Mouse (Mus musculus) adrenal gland, postnatal 10 days (tissue): ENCODE data around the gene Ckap2l. TPM values are rescaled to one million over a fixed set of nuclear protein-coding genes. Genes with fewer than 3 reads are reported as not detected.

Source experiments
- DNase-seq: peaks from one replicate; pipeline ENCODE4 v3.0.0; 2021; ENCODE audit warnings: mixed read lengths
- total RNA-seq, 2 experiments: library from RNA; stranded (reverse); gene quantifications; 2 replicates each; pipeline ENCODE4 v1.2.3; 2021

Ckap2l gene
- total RNA-seq, 2 experiments from 2014 or later: 9.9 to 11.7 TPM

GRCm38 (mm10) chr2:129265316-129265715 is 31.7 kb downstream of the Ckap2l start:
- no peak for DNase-seq

- no peak for DNase-seq
Observed at GRCm38 (mm10) chr2:129263073-129263472, 33.9 kb downstream of the Ckap2l start.

- no peak for DNase-seq
Observed at GRCm38 (mm10) chr2:129261151-129261794, 35.7 kb downstream of the Ckap2l start.

DNA sequence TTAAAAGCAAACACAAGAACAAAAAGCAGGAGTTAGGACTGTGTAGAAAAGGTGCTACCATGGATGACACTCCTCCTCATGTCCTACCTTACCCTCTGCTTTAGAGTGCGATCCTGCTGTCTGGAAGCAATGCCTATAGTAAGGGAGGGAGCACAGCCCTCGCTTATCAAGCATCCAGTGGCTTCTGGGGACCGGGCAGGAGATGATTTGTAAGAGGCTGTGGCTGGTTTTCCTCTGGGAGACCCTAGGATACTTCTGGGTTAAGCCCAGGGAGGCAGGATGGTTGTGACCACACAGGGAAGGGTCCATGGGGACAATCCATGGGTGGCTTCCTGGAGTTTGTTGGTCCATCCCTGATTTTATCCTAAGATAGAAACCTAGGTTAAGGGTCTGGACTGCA is 36.4 kb downstream of the Ckap2l start:
- no peak for DNase-seq

DNA sequence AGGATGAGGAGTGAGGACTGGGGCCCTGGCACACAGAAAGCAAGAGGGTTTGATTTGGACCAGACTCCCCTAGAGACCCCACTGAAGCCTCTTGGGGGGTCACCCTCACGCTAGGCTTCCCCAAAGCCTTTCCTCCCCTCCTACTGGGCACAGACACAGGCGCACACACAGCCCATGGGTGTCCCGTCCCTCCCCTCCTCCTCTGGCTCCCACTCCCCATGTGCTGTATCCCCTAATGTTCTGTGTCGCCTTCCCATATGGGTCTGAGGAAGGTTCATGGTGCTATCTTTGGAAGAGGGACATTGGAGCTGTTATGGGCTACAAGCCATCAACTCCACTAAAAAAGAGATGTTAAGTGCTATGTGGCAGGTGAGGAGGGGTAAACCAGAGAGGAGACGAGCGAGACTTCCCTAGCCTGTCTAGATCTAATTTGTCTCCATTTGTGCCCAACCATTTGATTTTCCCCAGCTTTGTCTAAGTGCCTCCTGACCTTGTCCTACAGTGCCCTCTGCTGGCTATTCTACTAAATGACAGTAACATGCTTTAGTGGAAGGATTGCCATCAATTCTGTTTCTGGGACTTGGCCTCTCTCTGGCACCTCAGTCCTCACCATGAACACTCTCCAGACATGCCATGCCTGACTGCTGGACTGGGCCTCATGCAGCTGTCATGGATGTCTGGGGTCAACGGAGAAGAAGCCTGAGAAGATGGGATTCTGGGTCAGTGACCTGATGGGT is 38.4 kb downstream of the Ckap2l start:
- DNase-seq: peak; percentile 77

DNA sequence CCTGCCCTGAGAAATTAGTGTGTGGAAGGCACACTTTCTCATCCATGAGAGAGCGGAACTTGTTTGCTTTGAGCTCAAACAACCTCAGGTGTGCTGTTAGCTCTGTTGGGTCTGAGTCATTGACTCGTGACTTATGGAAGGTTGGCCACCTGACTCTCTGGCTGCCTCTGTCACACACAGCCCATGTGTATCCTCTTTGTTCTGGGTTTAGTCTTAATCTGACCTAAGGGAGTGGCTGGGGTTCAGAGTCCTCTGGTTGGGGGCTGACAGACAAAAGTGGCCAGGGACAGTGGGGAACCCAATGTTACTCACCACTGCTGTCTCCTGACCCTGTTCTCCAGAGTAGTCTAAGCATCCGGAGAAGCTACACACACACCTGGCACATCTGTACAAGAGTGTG is 39.0 kb downstream of the Ckap2l start:
- DNase-seq: no peak

GRCm38 (mm10) chr2:129256006-129256405 is 41.0 kb downstream of the Ckap2l start:
- no peak for DNase-seq

DNA sequence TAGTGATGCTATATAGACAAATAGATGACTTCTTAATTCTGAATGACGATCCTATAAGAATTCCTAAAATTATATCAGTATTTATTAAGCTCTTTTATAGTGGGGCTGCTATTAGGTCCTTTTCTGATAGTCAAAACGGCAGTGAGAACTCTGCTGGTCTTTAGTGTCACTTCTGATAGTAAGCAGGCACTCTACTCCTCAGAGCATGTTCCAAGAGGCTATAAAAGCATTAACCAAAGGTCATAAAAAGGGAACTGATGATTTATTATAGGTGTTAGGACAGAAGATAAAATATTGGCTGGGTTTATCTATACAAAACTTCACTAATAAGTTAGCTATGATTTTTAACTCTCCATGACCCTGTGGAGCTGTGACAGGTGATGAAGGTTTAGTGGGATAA is 42.9 kb downstream of the Ckap2l start:
- no peak for DNase-seq

DNA sequence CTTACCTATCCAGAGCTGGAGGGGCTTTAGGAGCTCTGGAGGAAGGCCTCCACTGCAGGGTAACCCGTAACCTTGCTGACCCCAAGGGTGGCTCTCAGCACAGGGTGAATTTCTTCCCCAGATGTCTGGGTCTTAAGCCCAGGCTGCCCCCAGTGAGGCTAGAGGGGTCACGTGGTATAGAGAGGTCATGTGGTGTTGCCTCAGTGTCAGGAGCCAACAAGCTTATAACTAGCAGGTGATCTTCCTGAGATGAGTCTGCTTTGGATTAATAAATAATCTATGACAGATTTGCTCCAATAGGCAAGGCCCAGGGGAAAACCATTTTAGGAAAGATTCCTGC is 43.4 kb downstream of the Ckap2l start:
- DNase-seq: no peak

DNA sequence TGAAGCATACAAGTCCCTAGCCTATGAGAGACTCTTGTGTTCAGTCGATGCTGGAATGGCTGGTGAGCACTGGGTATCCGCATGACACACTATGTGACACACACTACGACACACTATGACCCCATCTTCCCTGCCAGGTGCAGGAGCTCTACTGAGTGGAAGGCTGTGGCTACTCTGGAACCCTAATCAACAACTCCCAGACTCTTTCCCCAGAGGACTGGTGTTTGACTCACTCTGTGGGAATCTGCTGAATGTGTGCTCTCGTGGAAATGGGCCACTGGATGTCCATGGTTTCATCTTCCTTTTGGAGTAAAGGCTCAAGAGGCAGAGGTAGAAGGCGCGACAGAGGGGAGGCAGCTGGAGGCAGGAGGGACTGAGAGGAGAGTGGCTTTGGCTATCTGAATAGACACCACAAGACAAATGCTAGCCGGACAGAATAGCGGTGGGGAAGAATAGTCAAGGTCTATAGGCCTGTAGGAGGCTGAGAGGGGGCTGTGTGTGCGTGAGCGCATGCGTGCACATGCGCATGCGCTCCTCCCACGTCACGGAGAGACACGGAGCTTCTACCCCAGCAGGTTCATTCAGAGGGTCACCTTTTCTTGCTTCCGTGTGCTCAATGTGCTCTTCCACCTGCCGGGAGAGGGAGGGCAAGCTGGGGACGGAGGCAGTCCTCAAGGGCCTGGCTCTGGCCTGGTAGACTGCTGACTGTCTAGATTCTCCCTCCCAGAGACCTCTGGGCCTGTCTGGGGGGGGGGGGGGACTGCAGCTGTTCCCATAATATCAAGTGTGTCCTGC is 44.0 kb downstream of the Ckap2l start:
- DNase-seq: no peak

- DNase-seq: no peak
Observed at GRCm38 (mm10) chr2:129249321-129249720, 47.7 kb downstream of the Ckap2l start.

DNA sequence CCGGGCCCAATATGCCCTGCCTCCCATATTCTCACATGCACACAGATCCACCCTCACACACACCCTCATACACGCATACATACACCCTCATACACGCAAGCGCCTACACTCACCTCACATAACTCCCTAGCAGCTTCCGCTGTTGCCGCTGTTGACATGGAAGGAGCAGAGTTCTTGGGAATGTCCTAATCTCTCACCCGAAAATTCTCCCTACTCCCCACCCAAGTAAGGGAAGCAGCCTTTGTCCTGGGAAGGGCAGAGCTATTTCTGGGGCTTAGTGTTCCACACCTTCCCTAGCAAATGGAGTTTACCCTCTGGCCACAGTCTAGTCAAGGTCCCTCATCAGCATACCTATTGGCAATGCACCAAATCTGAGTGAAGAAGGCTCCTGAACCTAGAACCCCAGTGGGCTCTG is 49.3 kb downstream of the Ckap2l start:
- no peak for DNase-seq

GRCm38 (mm10) chr2:129246924-129247323 is 50.1 kb downstream of the Ckap2l start:
- DNase-seq: no peak

GRCm38 (mm10) chr2:129246436-129246835 is 50.6 kb downstream of the Ckap2l start:
- no peak for DNase-seq

GRCm38 (mm10) chr2:129245618-129246017 is 51.4 kb downstream of the Ckap2l start:
- no peak for DNase-seq

GRCm38 (mm10) chr2:129244446-129245120 is 52.4 kb downstream of the Ckap2l start:
- DNase-seq: peak; percentile 21

DNA sequence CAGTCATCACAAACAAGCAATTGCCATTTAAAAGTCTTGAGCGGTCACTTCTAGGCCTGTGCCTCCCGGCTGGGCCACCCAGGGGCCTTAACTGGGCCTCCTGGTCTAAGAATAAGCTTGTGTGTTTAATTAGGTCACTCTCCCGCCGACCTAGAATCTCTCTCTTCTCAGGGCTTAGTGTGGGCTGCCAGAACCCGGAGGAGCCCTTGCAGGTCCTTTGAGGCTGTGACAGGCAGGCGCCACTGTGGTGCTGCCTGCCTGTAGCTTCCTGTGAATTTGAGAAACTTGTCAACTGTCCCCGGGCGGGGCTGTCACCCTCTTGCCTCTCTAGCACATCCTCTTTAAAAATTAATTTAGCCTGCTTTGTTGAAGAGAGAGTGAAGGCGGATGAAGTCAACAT is 53.2 kb downstream of the Ckap2l start:
- DNase-seq: no peak

DNA sequence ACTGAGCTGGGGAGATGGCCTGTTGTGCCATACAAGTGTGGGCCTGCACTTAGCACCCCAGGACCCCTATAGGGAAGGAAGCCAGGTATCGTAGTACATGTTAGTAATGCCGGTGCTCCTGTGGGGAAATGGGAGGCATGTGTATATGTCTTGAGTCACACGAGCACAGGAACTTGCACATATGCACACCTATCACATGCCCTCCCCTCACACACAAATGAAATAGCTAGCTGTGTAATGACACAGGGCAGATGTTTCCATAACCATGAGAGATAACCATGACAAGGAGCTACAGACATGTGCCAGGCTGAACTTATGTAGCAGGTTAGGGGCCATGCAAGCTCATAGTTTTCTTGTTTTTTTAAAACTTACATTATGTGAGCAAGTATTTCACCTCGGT is 54.0 kb downstream of the Ckap2l start:
- DNase-seq: no peak

GRCm38 (mm10) chr2:129241845-129242833 is 54.9 kb downstream of the Ckap2l start:
- DNase-seq: no peak

DNA sequence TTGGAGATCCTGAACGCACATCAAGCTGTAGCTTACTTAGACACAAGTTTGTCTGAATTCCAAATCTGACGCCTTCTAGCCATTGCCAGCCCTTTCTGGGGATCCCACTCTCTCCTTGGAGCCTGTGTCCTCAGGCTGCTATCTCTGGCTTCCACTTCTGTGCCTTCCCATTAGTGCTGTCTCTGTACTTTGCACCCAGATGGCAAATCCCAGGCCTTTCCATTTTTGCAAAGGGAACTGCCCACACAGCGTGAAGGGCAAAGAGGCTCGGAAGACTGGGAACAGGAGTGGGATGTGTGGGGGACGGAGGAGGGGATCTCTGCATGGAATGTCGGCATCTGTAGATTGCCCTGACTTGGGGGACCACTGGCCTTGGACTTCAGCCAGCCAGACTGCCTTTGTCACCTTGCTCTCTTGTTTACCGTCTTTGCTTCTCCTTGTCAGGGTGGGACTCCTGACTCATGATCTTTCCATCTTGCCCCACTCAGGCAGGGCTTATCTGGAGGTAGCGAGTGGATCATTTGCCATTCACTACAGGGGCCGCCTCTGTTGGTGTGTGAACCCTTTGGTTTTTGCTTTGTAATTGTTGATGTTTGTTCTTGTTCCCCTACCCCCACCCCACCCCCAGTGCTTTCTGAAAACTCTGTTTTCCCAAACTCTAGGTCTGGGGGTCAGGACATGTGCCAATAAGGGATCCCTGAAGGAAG is 56.1 kb downstream of the Ckap2l start:
- no peak for DNase-seq

DNA sequence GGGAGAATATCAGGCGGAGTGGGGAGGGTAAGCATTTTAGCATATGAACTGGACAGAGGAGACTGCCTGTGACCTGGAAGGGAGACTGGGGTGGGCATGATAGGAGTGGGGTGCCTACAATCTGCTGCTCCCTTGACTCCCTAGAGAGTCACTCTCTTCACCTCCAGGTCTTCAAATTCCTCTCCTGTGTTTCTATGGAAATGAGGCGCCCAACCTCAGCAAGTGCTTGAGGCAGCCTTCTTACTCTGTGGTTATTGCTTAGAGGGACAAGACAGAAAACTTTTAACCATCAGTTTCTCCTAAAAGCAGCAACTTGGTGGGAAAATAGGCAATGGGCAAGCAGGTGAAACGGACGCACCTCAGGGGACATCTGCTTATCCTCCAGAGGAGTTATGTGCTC is 60.5 kb downstream of the Ckap2l start:
- no peak for DNase-seq
